18 mouse cellular contexts compared by ENCODE assay signal in genomic region chr4:134939900-134940299, GRCm38 (mm10). TPM values are rescaled to one million over a fixed set of nuclear protein-coding genes. Genes with fewer than 3 reads are reported as not detected.
DNase-seq lines count a peak whose midpoint lies in the region; ATAC-seq and TF ChIP-seq lines count a peak whose summit lies in the region.
"Had no signal": no experiment of that assay in that cellular context is flagged by ENCODE, and none has a peak within 500 bp of the region (broad histone marks: within the 10 kb centered on the region; RNA-seq: fewer than 3 reads in every experiment).

No protein-coding gene starts in this region.

- DNase-seq in lung, embryonic 14.5 days, result no peak
- DNase-seq in lung, postnatal 36 days, result no peak
- DNase-seq in limb, embryonic 14.5 days (ENCODE audit: low spot score), result no peak
- no peak for DNase-seq in layer of hippocampus, adult 8-10 months (ENCODE audit: low spot score in 2 of 2)
- DNase-seq in embryo, embryonic 11 days, result no peak
- DNase-seq: adrenal gland, postnatal 36 days; B cell, adult 2 months; cerebellum, adult 2 months; gastrocnemius, postnatal 14 days; heart, adult 2 months; kidney, adult 11 months; spleen, adult 18-20 months; thymus, postnatal 14 days had no signal

- no peak overlapping the region for H3K9ac ChIP-seq in heart, embryonic 16.5 days (ENCODE audit: low read length)
- no peak overlapping the region for H3K9ac ChIP-seq in heart, embryonic 11.5 days (ENCODE audit: low read depth, low read length)
- H3K9ac ChIP-seq in lung, embryonic 14.5 days, result no peak overlapping the region
- no peak overlapping the region for H3K9ac ChIP-seq in embryonic facial prominence, embryonic 12.5 days
- H3K9ac ChIP-seq in limb, embryonic 14.5 days (ENCODE audit: low read depth, low read length, severe bottlenecking), result no peak overlapping the region
- H3K9ac ChIP-seq: hindbrain, embryonic 12.5 days; midbrain, embryonic 12.5 days had no signal

- no peak for ATAC-seq in heart, embryonic 16.5 days (replicated peaks; ENCODE audit: extremely low read depth, insufficient read depth, low FRiP score)
- no peak for ATAC-seq in heart, embryonic 11.5 days (replicated peaks; ENCODE audit: insufficient number of reproducible peaks, low FRiP score, low TSS enrichment)
- no peak for ATAC-seq in lung, embryonic 14.5 days (ENCODE audit: insufficient read depth)
- no peak for ATAC-seq in embryonic facial prominence, embryonic 12.5 days (ENCODE audit: insufficient number of reproducible peaks, insufficient read depth, low FRiP score, low TSS enrichment)
- no peak for ATAC-seq in limb, embryonic 14.5 days (ENCODE audit: low FRiP score, low read depth)

- no peak overlapping the region for H3K4me3 ChIP-seq in heart, embryonic 16.5 days (ENCODE audit: low read length)
- H3K4me3 ChIP-seq in heart, embryonic 11.5 days (ENCODE audit: low read depth, low read length), result no peak overlapping the region
- no peak overlapping the region for H3K4me3 ChIP-seq in lung, embryonic 14.5 days (ENCODE audit: low read depth, low read length)
- H3K4me3 ChIP-seq in embryonic facial prominence, embryonic 12.5 days, result no peak overlapping the region
- H3K4me3 ChIP-seq in limb, embryonic 14.5 days (replicated peaks; ENCODE audit: low read length), result no peak overlapping the region
- H3K4me3 ChIP-seq: heart, adult 2 months; hindbrain, embryonic 12.5 days; midbrain, embryonic 12.5 days had no signal

- TF ChIP-seq POLR2A in limb, embryonic 14.5 days (IDR thresholded peaks at IDR 0.05; ENCODE audit: borderline replicate concordance, extremely low read depth, insufficient read depth, insufficient read length), result no peak

- peaks cover 20% of the 10 kb centered on the region for H3K36me3 ChIP-seq in heart, embryonic 16.5 days (ENCODE audit: control insufficient read depth, insufficient read depth)
- H3K36me3 ChIP-seq in heart, embryonic 11.5 days (ENCODE audit: control insufficient read depth, insufficient read depth, low read length), result peaks cover 9% of the 10 kb centered on the region
- H3K36me3 ChIP-seq in lung, embryonic 14.5 days (ENCODE audit: insufficient read depth), result peaks cover 25% of the 10 kb centered on the region
- peaks cover 25% of the 10 kb centered on the region for H3K36me3 ChIP-seq in embryonic facial prominence, embryonic 12.5 days
- peaks cover 27% of the 10 kb centered on the region for H3K36me3 ChIP-seq in limb, embryonic 14.5 days (ENCODE audit: control insufficient read depth, insufficient read depth, low read length)

- 0 out of 2 replicates have a peak, but pooled peaks cover 3% of the 10 kb centered on the region for H3K27me3 ChIP-seq in heart, embryonic 16.5 days (ENCODE audit: control insufficient read depth, insufficient read depth, low read length)
- H3K27me3 ChIP-seq in heart, embryonic 11.5 days (ENCODE audit: control insufficient read depth, insufficient read depth, low read length), result peaks cover 19% of the 10 kb centered on the region
- H3K27me3 ChIP-seq in lung, embryonic 14.5 days (ENCODE audit: insufficient read depth, low read length), result peaks cover 16% of the 10 kb centered on the region; the same call in 1 of the 2 replicates
- peaks cover 30% of the 10 kb centered on the region for H3K27me3 ChIP-seq in embryonic facial prominence, embryonic 12.5 days
- H3K27me3 ChIP-seq in limb, embryonic 14.5 days (ENCODE audit: control insufficient read depth, insufficient read depth, low read length), result 0 out of 2 replicates have a peak, but pooled peaks cover 3% of the 10 kb centered on the region

- no peak overlapping the region for H3K27ac ChIP-seq in heart, embryonic 16.5 days (ENCODE audit: low read length)
- H3K27ac ChIP-seq in heart, embryonic 11.5 days (ENCODE audit: low read depth, low read length), result no peak overlapping the region
- H3K27ac ChIP-seq in lung, embryonic 14.5 days (ENCODE audit: low read depth), result no peak overlapping the region
- H3K27ac ChIP-seq in embryonic facial prominence, embryonic 12.5 days, result no peak overlapping the region
- no peak overlapping the region for H3K27ac ChIP-seq in limb, embryonic 14.5 days (replicated peaks; ENCODE audit: low read depth, low read length)
- H3K27ac ChIP-seq: heart, adult 2 months; hindbrain, embryonic 12.5 days; midbrain, embryonic 12.5 days had no signal

- H3K9me3 ChIP-seq in heart, embryonic 16.5 days (replicated peaks; ENCODE audit: control insufficient read depth, low read length), result no peaks in the 10 kb centered on the region
- no peaks in the 10 kb centered on the region for H3K9me3 ChIP-seq in heart, embryonic 11.5 days (replicated peaks; ENCODE audit: control insufficient read depth, low read length)
- H3K9me3 ChIP-seq in lung, embryonic 14.5 days (ENCODE audit: low read depth, low read length), result no peaks in the 10 kb centered on the region
- H3K9me3 ChIP-seq in embryonic facial prominence, embryonic 12.5 days, result no peaks in the 10 kb centered on the region
- H3K9me3 ChIP-seq in limb, embryonic 14.5 days (ENCODE audit: control insufficient read depth, low read length), result no peaks in the 10 kb centered on the region
- H3K9me3 ChIP-seq: hindbrain, embryonic 12.5 days; midbrain, embryonic 12.5 days had no signal

- WGBS in heart, embryonic 16.5 days, result 63% methylated on average over 9 of the region's 9 CpGs
- 71% methylated on average over 9 of the region's 9 CpGs for WGBS in heart, embryonic 11.5 days (ENCODE audit: insufficient replicate concordance)
- 58% methylated on average over 9 of the region's 9 CpGs for WGBS in lung, embryonic 14.5 days
- 57% methylated on average over 9 of the region's 9 CpGs for WGBS in embryonic facial prominence, embryonic 12.5 days
- WGBS in limb, embryonic 14.5 days, result 50% methylated on average over 9 of the region's 9 CpGs

- H3K4me1 ChIP-seq in heart, embryonic 16.5 days (ENCODE audit: control insufficient read depth, insufficient read depth, low read length), result peaks cover 7% of the 10 kb centered on the region
- peaks cover 11% of the 10 kb centered on the region for H3K4me1 ChIP-seq in heart, embryonic 11.5 days (ENCODE audit: control insufficient read depth, insufficient read depth, low read length)
- no peaks in the 10 kb centered on the region for H3K4me1 ChIP-seq in lung, embryonic 14.5 days (ENCODE audit: insufficient read depth)
- 0 out of 2 replicates have a peak, but pooled peaks cover 3% of the 10 kb centered on the region for H3K4me1 ChIP-seq in embryonic facial prominence, embryonic 12.5 days
- H3K4me1 ChIP-seq in limb, embryonic 14.5 days (ENCODE audit: control insufficient read depth, insufficient read depth, low read length), result 0 out of 2 replicates have a peak, but pooled peaks cover 4% of the 10 kb centered on the region

- no peak for TF ChIP-seq CTCF in lung, embryonic 14.5 days (IDR thresholded peaks at IDR 0.05; ENCODE audit: low read depth)

- 0 out of 2 replicates have a peak overlapping the region, but pooled peaks have one; percentile 10 for H3K4me2 ChIP-seq in heart, embryonic 16.5 days (ENCODE audit: low read depth, low read length)
- H3K4me2 ChIP-seq in heart, embryonic 11.5 days, result no peak overlapping the region
- peak overlapping the region; percentile 43 for H3K4me2 ChIP-seq in lung, embryonic 14.5 days
- peak overlapping the region; percentile 21; the same call in 1 of the 2 replicates for H3K4me2 ChIP-seq in embryonic facial prominence, embryonic 12.5 days (replicated peaks)
- H3K4me2 ChIP-seq in limb, embryonic 14.5 days (replicated peaks; ENCODE audit: low read depth, low read length, severe bottlenecking), result peak overlapping the region; percentile 35
- H3K4me2 ChIP-seq: hindbrain, embryonic 12.5 days; midbrain, embryonic 12.5 days had no signal

RNA-seq across cellular contexts. Expression of gene Syf2, which starts 9.2 kb away (rescaled TPM):
- 49.1 and 78.9 TPM in 2 replicates for polyA plus RNA-seq in heart, embryonic 16.5 days (2015; fragmentation: Nextera tagmentation; extraction: Ambion mirVana)
- polyA plus RNA-seq in heart, embryonic 11.5 days (2014; fragmentation: Nextera tagmentation; extraction: Ambion mirVana), result 59.5 and 61.5 TPM in 2 replicates
- 59.6 and 63.2 TPM in 2 replicates for polyA plus RNA-seq in lung, embryonic 14.5 days (2014; fragmentation: Nextera tagmentation; extraction: Ambion mirVana)
- 75.3 and 77.2 TPM in 2 replicates for polyA plus RNA-seq in embryonic facial prominence, embryonic 12.5 days (2016; fragmentation: Nextera tagmentation; extraction: Ambion mirVana)
- 41.4 and 64.5 TPM in 2 replicates for polyA plus RNA-seq in limb, embryonic 14.5 days (2012; rRNA removed)
- 64.3 and 69.1 TPM in 2 replicates for polyA plus RNA-seq in limb, embryonic 14.5 days (2014; fragmentation: Nextera tagmentation; extraction: Ambion mirVana)
- 10 to 100 TPM; 45.5 to 65.0 (median 51.9) TPM for total RNA-seq in layer of hippocampus, adult 8-10 months (2022)

RNA-seq across cellular contexts. Expression of gene Rsrp1, which starts 16.5 kb away (rescaled TPM):
- polyA plus RNA-seq in heart, embryonic 16.5 days (2015; fragmentation: Nextera tagmentation; extraction: Ambion mirVana), result 399 and 472 TPM in 2 replicates
- 331 and 353 TPM in 2 replicates for polyA plus RNA-seq in heart, embryonic 11.5 days (2014; fragmentation: Nextera tagmentation; extraction: Ambion mirVana)
- polyA plus RNA-seq in lung, embryonic 14.5 days (2014; fragmentation: Nextera tagmentation; extraction: Ambion mirVana), result 341 and 344 TPM in 2 replicates
- 496 and 536 TPM in 2 replicates for polyA plus RNA-seq in embryonic facial prominence, embryonic 12.5 days (2016; fragmentation: Nextera tagmentation; extraction: Ambion mirVana)
- 627 and 690 TPM in 2 replicates for polyA plus RNA-seq in limb, embryonic 14.5 days (2012; rRNA removed)
- polyA plus RNA-seq in limb, embryonic 14.5 days (2014; fragmentation: Nextera tagmentation; extraction: Ambion mirVana), result 416 and 463 TPM in 2 replicates
- 100 to 1,000 TPM; 246 to 317 (median 274) TPM for total RNA-seq in layer of hippocampus, adult 8-10 months (2022)

RNA-seq across cellular contexts. Expression of gene Tmem50a, which starts 25.1 kb away (rescaled TPM):
- 143 and 150 TPM in 2 replicates for polyA plus RNA-seq in heart, embryonic 16.5 days (2015; fragmentation: Nextera tagmentation; extraction: Ambion mirVana)
- 149 and 150 TPM in 2 replicates for polyA plus RNA-seq in heart, embryonic 11.5 days (2014; fragmentation: Nextera tagmentation; extraction: Ambion mirVana)
- 151 and 155 TPM in 2 replicates for polyA plus RNA-seq in lung, embryonic 14.5 days (2014; fragmentation: Nextera tagmentation; extraction: Ambion mirVana)
- polyA plus RNA-seq in embryonic facial prominence, embryonic 12.5 days (2016; fragmentation: Nextera tagmentation; extraction: Ambion mirVana), result 160 and 161 TPM in 2 replicates
- 119 and 131 TPM in 2 replicates for polyA plus RNA-seq in limb, embryonic 14.5 days (2012; rRNA removed)
- 166 TPM in 2 replicates for polyA plus RNA-seq in limb, embryonic 14.5 days (2014; fragmentation: Nextera tagmentation; extraction: Ambion mirVana)
- 100 to 1,000 TPM; 113 to 123 (median 116) TPM for total RNA-seq in layer of hippocampus, adult 8-10 months (2022)
